Comparison of ENCODE assay signal across 8 mouse cellular contexts in genomic region chr12:86402718-86403117, GRCm38 (mm10). TPM values are rescaled to one million over a fixed set of nuclear protein-coding genes. Genes with fewer than 3 reads are reported as not detected.
DNase-seq lines count a peak whose midpoint lies in the region; ATAC-seq and TF ChIP-seq lines count a peak whose summit lies in the region.

No protein-coding gene starts in this region.

- no peak for TF ChIP-seq POLR2A in olfactory bulb, adult 2 months (IDR thresholded peaks at IDR 0.05; ENCODE audit: insufficient read depth, low read depth, low read length)

- no peak overlapping the region for H3K4me3 ChIP-seq in C2C12 (ENCODE audit: insufficient read depth, poor library complexity, severe bottlenecking)
- no peak overlapping the region for H3K4me3 ChIP-seq in forebrain, embryonic 14.5 days (ENCODE audit: low read depth, low read length)
- H3K4me3 ChIP-seq in olfactory bulb, adult 2 months (ENCODE audit: insufficient read depth, low read depth, low read length) = no peak overlapping the region; the same call in 1 of the 2 replicates

- H3K4me2 ChIP-seq in forebrain, embryonic 14.5 days (ENCODE audit: low read length) = peak overlapping the region; percentile 43; the same call in 1 of the 2 replicates

- no peak overlapping the region for H3K9ac ChIP-seq in forebrain, embryonic 14.5 days (ENCODE audit: low read length)

- H3K27me3 ChIP-seq in C2C12 (ENCODE audit: control insufficient read depth, insufficient read depth, insufficient read length) = no peaks in the 10 kb centered on the region
- no peaks in the 10 kb centered on the region for H3K27me3 ChIP-seq in forebrain, embryonic 14.5 days (replicated peaks; ENCODE audit: control insufficient read depth, insufficient read depth, low read length)

- H3K79me3 ChIP-seq in C2C12 (ENCODE audit: low read depth) = no peaks in the 10 kb centered on the region

- no peak overlapping the region for H3ac ChIP-seq in C2C12 (ENCODE audit: control insufficient read depth, insufficient read length, low read depth)

- peak; percentile 14 for DNase-seq in c-Kit-positive CD71-positive TER-119-negative erythroid progenitor cells, embryonic 14.5 days (ENCODE audit: low read depth)
- peak; percentile 84 for DNase-seq in forebrain, embryonic 14.5 days (ENCODE audit: low spot score)
- peak; percentile 27 for DNase-seq in heart, postnatal 25 days (ENCODE audit: low spot score)
- DNase-seq in layer of hippocampus, adult 18-20 months (ENCODE audit: low spot score in 2 of 2) = peak; percentile 22 to 71
- peak; percentile 43 to 54 for DNase-seq in lung, adult 18-20 months
- peak; percentile 29 to 30 for DNase-seq in thymus, adult 18-20 months

- H3K36me3 ChIP-seq in C2C12 (ENCODE audit: control insufficient read depth, insufficient read depth) = no peaks in the 10 kb centered on the region
- H3K36me3 ChIP-seq in forebrain, embryonic 14.5 days (ENCODE audit: control insufficient read depth, insufficient read depth, low read length) = no peaks in the 10 kb centered on the region

- no peak overlapping the region for H3K27ac ChIP-seq in forebrain, embryonic 14.5 days (ENCODE audit: low read depth, low read length)
- H3K27ac ChIP-seq in olfactory bulb, adult 2 months (ENCODE audit: insufficient read depth, low read depth, low read length) = no peak overlapping the region

- intact Hi-C loops in heart, postnatal 25 days (cut with DNase I) = loop anchor here (1.0 to 5.0 kb wide), 3 partner anchors 115 to 269 kb away; no protein-coding TSS in a partner anchor

- TF ChIP-seq CTCF in C2C12 (IDR thresholded peaks at IDR 0.05; ENCODE audit: control insufficient read depth, insufficient read depth, insufficient read length) = peak; percentile 84
- TF ChIP-seq CTCF in olfactory bulb, adult 2 months (IDR thresholded peaks at IDR 0.05; ENCODE audit: insufficient read depth, low read depth, low read length) = peak; percentile 82

- no peaks in the 10 kb centered on the region for H3K9me3 ChIP-seq in forebrain, embryonic 14.5 days (replicated peaks; ENCODE audit: control insufficient read depth, low read length)

- 7% methylated on average over 21 of the region's 21 CpGs for WGBS in forebrain, embryonic 14.5 days
- 6% methylated on average over 21 of the region's 21 CpGs for WGBS in olfactory bulb, adult 2 months

- peak; percentile 85 for ATAC-seq in forebrain, embryonic 14.5 days

- H3K79me2 ChIP-seq in C2C12 (ENCODE audit: control insufficient read depth, insufficient read depth) = no peaks in the 10 kb centered on the region

- no peaks in the 10 kb centered on the region for H3K4me1 ChIP-seq in forebrain, embryonic 14.5 days (ENCODE audit: control insufficient read depth, insufficient read depth, low read length)
- H3K4me1 ChIP-seq in olfactory bulb, adult 2 months (ENCODE audit: control insufficient read depth, insufficient read depth, low read length) = peaks cover 5% of the 10 kb centered on the region

TF ChIP-seq in C2C12, 6 proteins besides CTCF, POLR2A, EP300 and RAD21:
- no peak for TF ChIP-seq FOSL1 (IDR thresholded peaks at IDR 0.05; ENCODE audit: insufficient read depth, low read length, poor library complexity, severe bottlenecking)
- TF ChIP-seq USF1 (IDR thresholded peaks at IDR 0.05; ENCODE audit: low read depth) = no peak
- TF ChIP-seq CEBPB (IDR thresholded peaks at IDR 0.05; ENCODE audit: low read depth) = no peak
- no peak for TF ChIP-seq MYOG (IDR thresholded peaks at IDR 0.05; ENCODE audit: control insufficient read depth, extremely low read depth, insufficient read length)
- TF ChIP-seq MYOD1 (IDR thresholded peaks at IDR 0.05; ENCODE audit: control insufficient read depth, insufficient read length, low read depth) = no peak
- no peak for TF ChIP-seq MAX (IDR thresholded peaks at IDR 0.05)
TF ChIP-seq in C2C12: peak in this region for 0.

RNA-seq across cellular contexts. Expression of gene Esrrb, which starts 41.8 kb away (rescaled TPM):
- polyA plus RNA-seq in C2C12 (2012; fragmentation: generic; extraction: Trizol) = 0.80 TPM
- polyA plus RNA-seq in forebrain, embryonic 14.5 days (2014; fragmentation: Nextera tagmentation; extraction: Ambion mirVana) = 0.32 and 0.43 TPM in 2 replicates
- 10 to 100 TPM; 18.6 to 21.4 TPM for total RNA-seq in heart, postnatal 25 days (2021)
- total RNA-seq in layer of hippocampus, adult 18-20 months (2021) = 1 to 10 TPM; 1.2 to 1.3 TPM
- not detected in 2 replicates for polyA plus RNA-seq in olfactory bulb, adult 2 months (2012; ENCODE audit: insufficient read depth, insufficient read length, low replicate concordance, missing spikeins)

Comparison
In these comparisons a context has a peak if more than half of its experiments do, and no peak if none do; other contexts are left out.
1. DNase-seq: peak in every context shown above with its lines; median percentile 84 in forebrain, embryonic 14.5 days; 48 in lung, adult 18-20 months; 46 in layer of hippocampus, adult 18-20 months; 30 in thymus, adult 18-20 months; 27 in heart, postnatal 25 days; 14 in c-Kit-positive CD71-positive TER-119-negative erythroid progenitor cells, embryonic 14.5 days.